Mouse (Mus musculus) embryonic facial prominence, embryonic 11.5 days (tissue): ENCODE data around the gene Aarsd1. TPM values are rescaled to one million over a fixed set of nuclear protein-coding genes. Genes with fewer than 3 reads are reported as not detected.

Experiments
- ATAC-seq: fragments of 200-750 bp; cut with Nextera tagmentation; replicated peaks from 2 replicates; pipeline ENCODE4 v1.8.0; 2017; ENCODE audit warnings: low read depth; ENCODE audit not compliant: insufficient number of reproducible peaks, low FRiP score, low TSS enrichment
- DNase-seq: peaks from one replicate; pipeline ENCODE4 v3.0.0-alpha.2; 2015; ENCODE audit warnings: low spot score
- H3K27ac ChIP-seq: fragments of 300-500 bp; sonication (generic); replicated peaks from 2 replicates; pipeline ENCODE4 v1.5.1; 2014; ENCODE audit warnings: mild to moderate bottlenecking, low read depth, low read length, control low read depth
- H3K27me3 ChIP-seq: fragments of 300-500 bp; sonication (generic); 2 replicates; pipeline ENCODE4 v1.6.1; 2014; ENCODE audit warnings: mild to moderate bottlenecking, low read length, moderate library complexity, mixed read lengths; ENCODE audit not compliant: control insufficient read depth, insufficient read depth
- H3K36me3 ChIP-seq: fragments of 300-500 bp; sonication (generic); replicated peaks from 2 replicates; pipeline ENCODE4 v1.6.1; 2014; ENCODE audit warnings: low read depth, mild to moderate bottlenecking, low read length, moderate library complexity, mixed read lengths; ENCODE audit not compliant: control insufficient read depth, insufficient read depth
- H3K4me1 ChIP-seq: fragments of 300-500 bp; sonication (generic); 2 replicates; pipeline ENCODE4 v1.6.1; 2014; ENCODE audit warnings: low read length, mixed read lengths; ENCODE audit not compliant: control insufficient read depth, insufficient read depth
- H3K4me2 ChIP-seq: fragments of 300-500 bp; sonication (generic); 2 replicates; pipeline ENCODE4 v1.6.1; 2014; ENCODE audit warnings: low read depth, mild to moderate bottlenecking, control low read depth, low read length, moderate library complexity
- H3K4me3 ChIP-seq: fragments of 300-500 bp; sonication (generic); 2 replicates; pipeline ENCODE4 v1.5.1; 2014; ENCODE audit warnings: low read depth, low read length, control low read depth
- H3K9ac ChIP-seq: fragments of 300-500 bp; sonication (generic); replicated peaks from 2 replicates; pipeline ENCODE4 v1.6.1; 2014; ENCODE audit warnings: mild to moderate bottlenecking, control low read depth, low read length
- H3K9me3 ChIP-seq: fragments of 300-500 bp; sonication (generic); replicated peaks from 2 replicates; pipeline ENCODE4 v1.6.1; 2016; ENCODE audit warnings: mild to moderate bottlenecking, low read length, inconsistent platforms, mixed read lengths; ENCODE audit not compliant: control insufficient read depth
- WGBS: fragments of 180-500 bp; shearing (Covaris S2); extraction: QIAGEN DNeasy Blood & Tissue Kit; methylation state at CpG from one replicate; pipeline ENCODE4 v1.1.7; 2014; 5-methylcytosine and 5-hydroxymethylcytosine counted together
- microRNA-seq: library from miRNA; unstranded; fragments of <30 nt; microRNA quantifications from one replicate; pipeline ENCODE4, GENCODE M21; 2016; ENCODE audit warnings: borderline number of aligned reads
- polyA plus RNA-seq: library from polyadenylated mRNA; unstranded; fragments of >200 nt; fragmentation: Nextera tagmentation; extraction: Ambion mirVana; gene quantifications from 2 replicates; pipeline ENCODE4 v1.2.1, GENCODE M21; 2014

The Aarsd1 gene
- polyA plus RNA-seq, 1 experiment from 2014 or later, result 90.9 TPM

DNA sequence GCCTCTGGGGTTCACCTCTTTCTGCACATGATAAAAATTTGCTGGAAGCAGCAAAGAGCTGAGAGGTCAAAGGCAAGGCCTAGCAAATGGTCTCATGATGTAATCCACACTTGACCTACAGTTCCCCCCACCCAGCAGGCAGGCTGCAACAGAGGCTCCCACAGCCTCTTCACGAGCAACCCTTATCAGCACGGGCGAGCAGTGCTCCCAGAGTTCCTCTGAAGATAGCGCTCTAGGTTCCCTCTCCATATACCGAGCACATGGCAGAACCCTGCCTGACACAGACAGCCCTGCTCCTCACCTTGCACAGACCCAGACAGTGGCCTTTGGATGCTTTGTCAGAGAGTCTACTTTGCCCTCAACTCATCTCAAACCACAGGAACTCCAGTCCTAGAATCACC is 52.9 kb downstream of the Aarsd1 start:
- DNase-seq (no peak), ATAC-seq (no peak)
- H3K9ac ChIP-seq, result no peak overlapping the region
- H3K4me2 ChIP-seq, result no peak overlapping the region
- WGBS, result 85% methylated on average over 5 of the region's 5 CpGs
- no peaks in the 10 kb centered on the region for H3K36me3 ChIP-seq
- H3K4me1 ChIP-seq, result no peaks in the 10 kb centered on the region
- no peaks in the 10 kb centered on the region for H3K9me3 ChIP-seq
- no peak overlapping the region for H3K27ac ChIP-seq
- no peak overlapping the region for H3K4me3 ChIP-seq
- no peaks in the 10 kb centered on the region for H3K27me3 ChIP-seq

DNA sequence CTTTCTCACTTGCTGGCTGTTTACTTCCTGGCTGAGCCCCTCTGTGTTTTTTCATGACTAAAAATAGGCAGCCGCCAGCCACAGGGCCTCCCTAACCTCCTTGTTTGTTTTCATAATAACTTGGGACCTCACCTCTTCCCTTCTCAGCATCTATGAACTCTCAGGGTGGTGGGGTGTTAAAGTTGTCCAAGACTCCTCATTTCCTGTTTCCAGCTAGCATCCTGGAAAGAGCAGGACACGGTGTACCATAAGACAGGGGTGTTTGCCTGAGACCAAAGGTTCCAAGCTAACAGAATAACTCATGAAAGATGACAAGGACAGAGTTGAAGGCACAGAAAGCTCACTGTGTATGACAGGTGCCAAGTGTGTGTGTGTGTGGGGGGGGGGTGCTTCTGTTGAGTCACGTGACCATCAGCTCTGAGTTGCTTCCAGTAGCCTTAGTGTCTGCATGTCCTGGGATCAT is 56.7 kb downstream of the Aarsd1 start:
- no peak for ATAC-seq

GRCm38 (mm10) chr11:101359776-101360175 is 57.6 kb downstream of the Aarsd1 start:
- H3K27me3 ChIP-seq, result no peaks in the 10 kb centered on the region
- no peak overlapping the region for H3K4me2 ChIP-seq
- no peaks in the 10 kb centered on the region for H3K36me3 ChIP-seq
- WGBS, result 67% methylated on average over 9 of the region's 9 CpGs
- H3K9me3 ChIP-seq, result no peaks in the 10 kb centered on the region
- no peak overlapping the region for H3K4me3 ChIP-seq
- H3K27ac ChIP-seq, result no peak overlapping the region
- DNase-seq (no peak), ATAC-seq (no peak)
- H3K4me1 ChIP-seq, result no peaks in the 10 kb centered on the region
- no peak overlapping the region for H3K9ac ChIP-seq

More for the DNA sequence above, 56.7 kb downstream of the Aarsd1 start:
- H3K36me3 ChIP-seq, result no peaks in the 10 kb centered on the region
- 39% methylated on average over 3 of the region's 3 CpGs for WGBS
- DNase-seq, result no peak
- H3K9ac ChIP-seq, result no peak overlapping the region
- no peak overlapping the region for H3K27ac ChIP-seq
- H3K27me3 ChIP-seq, result no peaks in the 10 kb centered on the region
- H3K9me3 ChIP-seq, result no peaks in the 10 kb centered on the region
- H3K4me1 ChIP-seq, result no peaks in the 10 kb centered on the region
- no peak overlapping the region for H3K4me2 ChIP-seq
- no peak overlapping the region for H3K4me3 ChIP-seq

- no peak overlapping the region for H3K27ac ChIP-seq
- no peaks in the 10 kb centered on the region for H3K36me3 ChIP-seq
- no peaks in the 10 kb centered on the region for H3K4me1 ChIP-seq
- no peak overlapping the region for H3K4me2 ChIP-seq
- no peaks in the 10 kb centered on the region for H3K9me3 ChIP-seq
- H3K4me3 ChIP-seq, result no peak overlapping the region
- 86% methylated on average over 3 of the region's 3 CpGs for WGBS
- ATAC-seq (no peak), DNase-seq (no peak)
- no peak overlapping the region for H3K9ac ChIP-seq
- H3K27me3 ChIP-seq, result no peaks in the 10 kb centered on the region
These were observed 59.8 kb downstream of the Aarsd1 start for GRCm38 (mm10) chr11:101357505-101358182.

Small RNA genes within 50 kb of the gene (microRNA-seq; reads per million reads assigned to microRNA genes)
- not detected for gene Mir6929

Other genes starting within 250 kb of the Aarsd1 start
- gene Cntnap1, start 247.1 kb downstream of the Aarsd1 start, polyA plus RNA-seq, result 0.28 and 0.39 TPM in 2 replicates
- gene Plekhh3, start 246.3 kb downstream of the Aarsd1 start, polyA plus RNA-seq, result 3.7 and 5.3 TPM in 2 replicates
- 0.20 TPM in 1 of 2 replicates, not detected in the other for gene Ccr10, start 242.2 kb downstream of the Aarsd1 start, polyA plus RNA-seq
- gene Ezh1, start 191.2 kb downstream of the Aarsd1 start, polyA plus RNA-seq, result 11.6 and 12.4 TPM in 2 replicates
- gene Ramp2, start 171.6 kb downstream of the Aarsd1 start, polyA plus RNA-seq, result 64.8 and 69.3 TPM in 2 replicates
- 114 and 117 TPM in 2 replicates for gene Vps25, start 163.9 kb downstream of the Aarsd1 start, polyA plus RNA-seq
- gene Wnk4, start 157.0 kb downstream of the Aarsd1 start, polyA plus RNA-seq, result 2.4 and 3.5 TPM in 2 replicates
- 1.6 and 1.8 TPM in 2 replicates for gene Cntd1, start 138.6 kb downstream of the Aarsd1 start, polyA plus RNA-seq
- gene Coa3, start 138.5 kb downstream of the Aarsd1 start, polyA plus RNA-seq, result 193 and 212 TPM in 2 replicates
- gene Becn1, start 115.3 kb downstream of the Aarsd1 start, polyA plus RNA-seq, result 158 and 160 TPM in 2 replicates
- 150 and 154 TPM in 2 replicates for gene Psme3, start 101.4 kb downstream of the Aarsd1 start, polyA plus RNA-seq
- gene Aoc2, start 92.6 kb downstream of the Aarsd1 start, polyA plus RNA-seq, result 1.2 TPM in 2 replicates
- 0.04 TPM in 1 of 2 replicates, not detected in the other for gene Aoc3, start 87.0 kb downstream of the Aarsd1 start, polyA plus RNA-seq
- not detected in 2 replicates for gene G6pc, start 50.1 kb downstream of the Aarsd1 start, polyA plus RNA-seq
- gene Gm27029, start 7.2 kb upstream of the Aarsd1 start, polyA plus RNA-seq, result 10.1 and 12.8 TPM in 2 replicates
- 10.4 and 11.8 TPM in 2 replicates for gene Rundc1, start 7.5 kb upstream of the Aarsd1 start, polyA plus RNA-seq
- 3.5 and 3.9 TPM in 2 replicates for gene Ptges3l, start 7.7 kb upstream of the Aarsd1 start, polyA plus RNA-seq
- 432 and 435 TPM in 2 replicates for gene Rpl27, start 24.7 kb upstream of the Aarsd1 start, polyA plus RNA-seq
- 2.4 and 2.7 TPM in 2 replicates for gene Ifi35, start 30.8 kb upstream of the Aarsd1 start, polyA plus RNA-seq
- 9.4 and 10.2 TPM in 2 replicates for gene Rnd2, start 47.4 kb upstream of the Aarsd1 start, polyA plus RNA-seq
- gene Vat1, start 48.6 kb upstream of the Aarsd1 start, polyA plus RNA-seq, result 20.9 and 24.6 TPM in 2 replicates
- gene Brca1, start 134.3 kb upstream of the Aarsd1 start, polyA plus RNA-seq, result 21.4 and 24.7 TPM in 2 replicates
- 69.2 and 74.1 TPM in 2 replicates for gene Nbr1, start 134.5 kb upstream of the Aarsd1 start, polyA plus RNA-seq
- 2.0 and 2.4 TPM in 2 replicates for gene Tmem106a, start 164.6 kb upstream of the Aarsd1 start, polyA plus RNA-seq
- gene Gm11634, start 181.6 kb upstream of the Aarsd1 start, polyA plus RNA-seq, result not detected in 2 replicates
- 37.3 and 43.0 TPM in 2 replicates for gene Rdm1, start 209.6 kb upstream of the Aarsd1 start, polyA plus RNA-seq
- gene Arl4d, start 247.9 kb upstream of the Aarsd1 start, polyA plus RNA-seq, result 2.8 and 4.3 TPM in 2 replicates